Mouse (Mus musculus) frontal cortex, postnatal 14 days (tissue): Measurements from ENCODE around the gene Catspere2.
A peak's percentile ranks its signal among the peaks of the same experiment; 100 is the strongest.
"Not testable (repeated sequence)": the region's sequence is repeated elsewhere in the genome, so short reads cannot be mapped to it uniquely, and the experiment has no call there.

Source experiments
- DNase-seq, 2 experiments: peaks; one replicate each; pipeline ENCODE4 v3.0.0; 2022; ENCODE audit warnings: low spot score in 2 of 2

Catspere2 gene

DNA sequence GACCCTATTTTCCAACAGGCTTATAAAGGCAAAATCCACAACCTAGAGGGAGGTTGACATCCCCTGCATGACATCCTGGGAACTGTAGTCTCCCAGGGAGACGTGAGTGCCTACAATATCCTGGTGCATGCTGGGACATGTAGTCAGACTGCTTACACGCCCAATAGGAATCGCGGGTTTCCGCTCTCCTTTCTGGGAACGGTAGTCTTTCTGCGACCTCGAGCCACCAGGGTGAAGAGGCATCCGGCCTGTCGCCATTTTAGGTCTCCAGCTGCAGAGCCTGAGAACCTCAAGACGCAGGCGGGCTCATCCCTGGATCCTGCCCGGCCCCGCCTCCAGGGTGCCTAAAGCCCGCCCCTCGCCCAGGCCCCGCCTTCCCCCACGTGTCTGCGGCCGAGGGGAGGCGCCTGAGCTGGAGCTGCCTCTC lies at the start of gene Catspere2:
TSS of gene Catspere2 (plus strand) at position 400 of the 427 bp plus-strand sequence.
- peak; percentile 97 to 98 for DNase-seq

DNA sequence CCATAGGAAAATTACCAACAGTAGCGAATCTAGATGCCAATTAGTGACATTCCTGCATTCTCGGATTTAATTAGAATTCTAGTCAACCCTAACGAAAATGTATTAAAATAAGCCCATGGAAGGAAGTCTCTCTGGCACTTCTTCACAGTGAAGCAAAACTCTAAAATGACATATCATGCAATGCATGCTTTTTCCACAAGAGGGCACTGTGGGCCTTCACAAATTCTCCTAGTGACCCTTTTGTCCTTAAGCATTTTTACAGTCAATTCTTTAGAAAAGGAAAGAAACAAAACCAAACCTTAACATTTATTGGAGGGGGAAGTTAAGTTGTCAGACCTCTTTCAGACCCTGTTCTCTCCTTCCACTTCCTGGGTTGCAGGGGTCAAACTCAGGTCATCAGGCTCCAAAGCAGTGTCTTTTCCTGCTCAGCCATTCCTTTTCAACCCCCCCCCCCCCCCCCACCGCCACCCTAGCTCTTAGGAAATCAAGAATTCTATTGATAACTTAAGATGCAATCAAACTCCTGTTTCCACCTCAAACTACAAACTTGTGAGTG lies 42.7 kb upstream of the Catspere2 start:
- DNase-seq: not testable (repeated sequence)

DNA sequence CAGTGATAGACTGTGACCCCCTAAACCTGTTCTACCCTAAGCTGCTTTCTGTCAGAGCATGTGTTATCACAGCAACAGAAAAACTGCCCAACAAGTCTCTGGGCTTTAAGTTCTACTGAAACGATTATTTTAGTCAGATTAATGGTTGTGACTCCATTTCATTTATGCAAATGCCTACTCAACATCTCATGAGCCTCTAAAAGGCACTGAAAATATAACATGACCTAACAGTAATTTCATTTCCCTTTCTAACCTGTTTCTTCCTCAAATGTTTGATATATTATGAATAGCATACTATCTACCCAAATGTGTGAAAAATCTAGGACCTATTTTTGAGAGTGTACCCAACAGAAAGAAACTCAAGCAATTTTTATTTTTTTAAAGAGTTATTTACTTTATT lies 1.9 kb upstream of the Catspere2 start:
- DNase-seq: no peak

GRCm38 (mm10) chr1:177983582-177983981 lies 359 bp downstream of the Catspere2 start:
- DNase-seq: peak in 1 of 2 experiments; percentile 21

DNA sequence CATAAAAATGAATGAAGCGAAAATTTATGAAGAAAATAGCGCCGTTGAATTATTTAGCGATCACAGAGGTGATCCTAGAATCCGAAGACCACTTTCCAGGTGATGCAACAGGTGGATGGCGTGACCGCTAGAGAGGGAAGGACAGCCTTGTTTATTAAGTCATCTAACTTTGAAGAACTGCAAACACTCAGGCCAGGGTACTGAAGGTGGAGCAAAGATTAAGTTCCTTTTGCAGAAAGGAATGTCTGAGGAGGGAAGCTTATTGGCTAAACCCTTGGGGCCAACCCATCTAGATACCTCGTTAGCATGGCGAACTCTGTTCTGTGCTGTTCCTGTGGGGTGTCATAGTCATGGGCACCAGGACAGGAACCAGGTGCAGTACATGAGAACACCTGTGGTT lies 983 bp downstream of the Catspere2 start:
- no peak for DNase-seq

DNA sequence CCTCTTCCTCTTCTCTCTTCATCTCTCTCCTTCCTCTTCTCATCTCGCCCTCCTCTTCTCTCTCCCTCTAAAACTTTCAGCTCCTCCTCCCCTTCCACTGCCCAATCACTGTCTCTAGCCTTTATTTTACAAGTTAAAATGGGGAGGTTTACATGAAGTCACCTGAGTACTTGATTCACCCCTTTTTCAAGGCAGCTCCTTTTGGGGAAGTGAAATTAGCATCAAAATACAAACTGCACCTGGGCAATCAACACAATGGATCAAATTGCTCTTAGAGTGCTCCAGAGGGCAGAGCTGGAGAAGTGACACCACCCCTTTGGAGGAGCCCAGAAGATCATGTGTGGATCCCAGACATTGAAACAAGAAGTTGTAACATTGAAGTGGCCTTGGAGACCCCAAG lies 4.3 kb downstream of the Catspere2 start:
- DNase-seq: not testable (repeated sequence)

- not testable (repeated sequence) for DNase-seq
Measured at GRCm38 (mm10) chr1:178072798-178073197, 89.6 kb downstream of the Catspere2 start.

GRCm38 (mm10) chr1:178097865-178098264 lies 114.6 kb downstream of the Catspere2 start:
- not testable (repeated sequence) for DNase-seq

DNA sequence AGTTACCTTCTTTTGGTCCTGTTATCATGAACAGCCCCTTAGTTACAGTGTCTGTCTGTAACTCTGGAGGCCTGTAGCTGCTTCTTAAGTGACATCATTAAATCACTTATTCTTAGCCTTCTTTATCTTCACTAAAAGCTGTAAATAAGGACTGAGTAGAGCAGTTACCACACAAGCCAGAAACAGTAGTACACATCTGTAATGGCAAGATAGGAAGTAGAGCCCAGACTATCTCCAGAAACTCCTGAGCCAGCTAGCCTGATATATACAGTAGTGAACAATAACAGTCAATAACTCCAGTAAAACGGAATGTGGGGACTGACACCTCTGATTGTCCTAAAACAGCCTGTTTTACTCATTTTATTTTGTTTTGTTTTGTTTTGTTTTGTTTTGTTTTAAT lies 125.3 kb downstream of the Catspere2 start:
- not testable (repeated sequence) for DNase-seq

DNA sequence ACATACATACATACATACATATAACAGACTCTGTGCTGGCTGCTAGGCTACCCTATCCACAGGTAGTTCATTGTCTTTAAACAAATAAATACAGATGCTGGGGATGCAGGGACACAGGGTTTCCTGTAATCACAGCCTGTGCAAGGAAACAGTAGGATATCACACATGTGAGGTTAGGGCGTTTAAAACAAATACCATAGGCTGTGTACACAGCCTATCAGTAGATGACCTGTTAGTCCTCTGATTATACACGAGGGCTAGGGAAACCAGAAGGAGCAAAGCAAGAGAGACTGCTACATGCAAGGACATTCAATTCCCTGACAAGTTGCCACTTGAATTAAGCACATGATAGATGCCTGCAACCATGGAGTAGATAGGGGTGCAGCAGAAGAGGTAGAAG lies 139.0 kb downstream of the Catspere2 start:
- DNase-seq: not testable (repeated sequence)

- no peak for DNase-seq
Measured at GRCm38 (mm10) chr1:178134288-178134687, 151.1 kb downstream of the Catspere2 start.

GRCm38 (mm10) chr1:178146513-178146912 lies 163.3 kb downstream of the Catspere2 start:
- peak in 1 of 2 experiments; percentile 15 for DNase-seq

- not testable (repeated sequence) for DNase-seq
Measured at GRCm38 (mm10) chr1:178146915-178147314, 163.7 kb downstream of the Catspere2 start.

DNA sequence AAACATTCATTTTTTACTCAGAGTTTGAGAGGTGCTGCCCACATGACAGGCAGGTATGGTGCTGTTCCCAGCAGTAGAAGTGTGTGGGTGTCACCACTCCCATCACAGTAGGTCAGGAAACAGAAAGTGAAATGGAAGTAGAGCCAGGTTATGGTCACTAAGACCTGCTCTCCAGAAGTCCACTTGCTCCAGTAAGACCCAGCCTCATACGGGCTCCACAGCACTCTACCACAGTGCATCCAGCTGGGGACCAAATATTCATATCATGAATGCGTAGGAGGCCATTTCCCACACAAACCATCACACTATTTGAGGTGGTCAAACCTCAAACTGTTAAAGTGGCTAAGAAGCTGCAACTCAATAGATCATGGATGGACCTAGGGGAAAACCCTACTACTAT lies 199.0 kb downstream of the Catspere2 start:
- no peak for DNase-seq

GRCm38 (mm10) chr1:178185591-178185990 lies 202.4 kb downstream of the Catspere2 start:
- no peak for DNase-seq

DNA sequence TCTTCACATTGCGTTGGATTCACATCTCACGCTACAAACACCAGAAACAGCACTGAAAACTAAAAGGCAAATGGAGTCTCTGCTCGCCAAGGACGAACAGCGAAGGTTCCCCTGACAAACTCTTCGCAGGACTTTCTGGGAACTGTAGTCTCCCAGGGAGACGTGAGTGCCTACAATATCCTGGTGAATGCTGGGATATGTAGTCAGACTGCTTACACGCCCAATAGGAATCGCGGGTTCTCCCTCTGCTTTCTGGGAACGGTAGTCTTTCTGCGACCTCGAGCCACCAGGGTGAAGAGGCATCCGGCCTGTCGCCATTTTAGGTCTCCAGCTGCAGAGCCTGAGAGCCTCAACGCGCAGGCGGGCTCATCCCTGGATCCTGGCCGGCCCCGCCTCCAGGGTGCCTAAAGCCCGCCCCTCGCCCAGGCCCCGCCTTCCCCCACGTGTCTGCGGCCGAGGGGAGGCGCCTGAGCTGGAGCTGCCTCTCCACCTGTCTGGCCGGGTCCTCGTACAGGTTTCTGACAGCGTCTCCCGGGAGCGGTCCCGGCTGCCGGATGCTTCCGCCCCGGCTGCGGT lies 204.1 kb downstream of the Catspere2 start, which contains the start of gene Desi2:
TSS of gene Desi2 (plus strand) at position 202 of the 576 bp plus-strand sequence.
- DNase-seq: peak; percentile 92 to 99

DNA sequence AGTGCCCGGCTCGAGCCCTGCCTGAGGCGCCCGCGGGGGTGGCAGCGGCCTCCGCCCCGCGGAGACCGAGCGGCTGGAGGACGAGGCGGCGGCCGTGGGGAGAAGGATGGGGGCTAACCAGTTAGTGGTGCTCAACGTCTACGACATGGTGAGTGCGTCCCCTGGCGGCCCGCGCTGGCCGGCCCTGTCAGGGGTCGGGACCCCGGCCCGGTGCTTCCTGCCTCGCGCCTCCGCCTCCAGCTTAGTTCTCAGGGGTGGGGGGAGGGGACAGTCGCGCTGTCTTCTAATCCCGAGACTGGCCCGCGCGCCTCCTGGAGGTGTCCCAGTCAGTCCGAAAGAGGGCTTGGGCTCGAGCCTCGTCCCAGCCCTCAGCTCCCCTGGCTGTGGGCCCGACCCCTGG lies 204.6 kb downstream of the Catspere2 start:
- DNase-seq: not testable (repeated sequence)

DNA sequence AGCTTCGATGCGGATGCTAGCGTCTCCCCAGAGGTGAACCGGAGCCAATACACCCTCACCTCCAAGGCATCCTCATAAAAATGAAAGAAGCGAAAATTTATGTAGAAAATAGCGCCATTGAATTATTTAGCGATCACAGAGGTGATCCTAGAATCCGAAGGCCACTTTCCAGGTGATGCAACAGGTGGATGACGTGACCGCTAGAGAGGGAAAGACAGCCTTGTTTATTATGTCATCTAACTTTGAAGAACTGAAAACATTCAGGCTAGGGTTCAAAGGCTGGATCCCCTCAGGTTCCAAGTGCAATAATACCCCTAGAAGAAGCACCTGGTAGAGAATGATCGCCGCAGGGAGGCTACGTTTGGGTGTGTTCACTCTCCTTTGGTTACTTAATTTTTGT lies 205.2 kb downstream of the Catspere2 start:
- no peak for DNase-seq

- DNase-seq: no peak
Measured at GRCm38 (mm10) chr1:178205701-178206325, 222.6 kb downstream of the Catspere2 start.

GRCm38 (mm10) chr1:178207856-178208255 lies 224.6 kb downstream of the Catspere2 start:
- not testable (repeated sequence) for DNase-seq

- no peak for DNase-seq
Measured at GRCm38 (mm10) chr1:178209966-178210365, 226.7 kb downstream of the Catspere2 start.

DNA sequence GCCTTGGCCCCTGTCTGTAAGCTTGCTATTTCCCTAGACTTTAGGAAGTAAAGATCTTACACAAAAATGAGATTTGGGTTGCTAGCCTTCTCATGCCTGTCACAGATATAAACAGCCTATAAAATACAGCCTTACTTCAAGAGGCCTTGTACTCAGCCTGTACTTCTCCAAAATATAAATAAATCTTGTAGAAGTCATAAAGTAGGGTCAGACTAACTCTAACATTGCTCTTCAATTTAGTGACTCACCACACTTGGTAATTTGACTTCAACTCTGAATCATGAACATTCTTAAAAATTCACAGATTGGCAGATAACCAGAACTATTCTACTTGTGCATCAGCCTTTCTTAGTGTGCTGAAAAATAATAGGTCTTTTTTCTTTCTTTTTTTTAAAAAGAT lies 233.9 kb downstream of the Catspere2 start:
- no peak for DNase-seq

GRCm38 (mm10) chr1:178218305-178218704 lies 235.1 kb downstream of the Catspere2 start:
- DNase-seq: no peak
